Mouse (Mus musculus): ENCODE data around the gene Ppp1r35.

Gene Ppp1r35

DNA sequence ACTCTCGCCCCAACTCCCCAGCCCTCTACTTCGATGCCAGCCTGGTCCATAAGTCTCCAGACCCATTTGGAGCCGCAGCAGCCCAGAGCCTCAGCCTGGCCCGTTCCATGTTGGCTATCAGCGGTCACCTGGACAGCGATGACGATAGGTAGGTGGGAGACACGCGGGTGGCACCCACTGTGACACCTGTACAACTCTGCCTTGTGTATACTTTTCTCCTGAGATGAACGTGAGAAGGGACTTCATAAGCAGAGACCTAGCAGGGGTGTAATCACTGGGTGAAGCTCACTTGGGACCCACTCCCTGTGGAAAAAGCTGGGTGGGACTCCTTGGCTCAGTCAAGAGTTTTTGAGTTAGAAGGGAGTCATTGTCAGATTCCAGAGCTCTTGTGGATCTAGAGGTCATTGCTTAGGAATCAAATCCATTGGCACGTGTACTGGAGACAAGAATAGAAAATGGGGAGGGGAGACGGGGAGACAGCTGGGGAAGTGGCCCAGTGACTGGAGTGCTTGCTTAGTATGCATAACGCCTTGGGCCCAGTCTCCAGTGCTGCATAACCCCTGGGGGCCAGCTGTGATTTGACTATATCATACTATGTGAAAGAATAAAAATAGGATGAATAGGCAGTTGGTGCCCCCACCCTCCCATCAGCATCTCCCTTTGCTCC lies 27.3 kb upstream of the Ppp1r35 start:
- DNase-seq (ENCODE audit: low spot score in 2 of 2), result no peak

DNA sequence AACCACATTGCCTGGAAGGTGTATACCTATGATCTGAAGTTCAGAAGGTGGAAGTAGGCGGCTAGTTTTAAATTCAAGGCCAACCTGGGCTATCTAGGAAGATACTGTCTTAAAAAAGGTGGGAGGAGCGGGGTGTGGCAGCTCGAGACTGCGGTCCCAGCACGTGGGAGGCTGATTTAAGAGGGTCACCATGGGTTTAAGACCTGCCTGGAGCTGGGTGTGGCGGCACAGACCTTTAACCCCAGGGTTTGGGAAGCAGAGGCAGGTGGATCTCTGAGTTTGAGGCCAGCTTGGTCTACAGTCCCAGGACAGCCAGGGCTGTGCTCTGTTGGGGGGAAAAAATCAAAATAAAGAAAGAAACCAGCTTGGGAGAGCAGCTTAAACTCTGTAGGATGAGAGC lies 26.7 kb upstream of the Ppp1r35 start:
- DNase-seq (ENCODE audit: low spot score in 2 of 2), result no peak

DNA sequence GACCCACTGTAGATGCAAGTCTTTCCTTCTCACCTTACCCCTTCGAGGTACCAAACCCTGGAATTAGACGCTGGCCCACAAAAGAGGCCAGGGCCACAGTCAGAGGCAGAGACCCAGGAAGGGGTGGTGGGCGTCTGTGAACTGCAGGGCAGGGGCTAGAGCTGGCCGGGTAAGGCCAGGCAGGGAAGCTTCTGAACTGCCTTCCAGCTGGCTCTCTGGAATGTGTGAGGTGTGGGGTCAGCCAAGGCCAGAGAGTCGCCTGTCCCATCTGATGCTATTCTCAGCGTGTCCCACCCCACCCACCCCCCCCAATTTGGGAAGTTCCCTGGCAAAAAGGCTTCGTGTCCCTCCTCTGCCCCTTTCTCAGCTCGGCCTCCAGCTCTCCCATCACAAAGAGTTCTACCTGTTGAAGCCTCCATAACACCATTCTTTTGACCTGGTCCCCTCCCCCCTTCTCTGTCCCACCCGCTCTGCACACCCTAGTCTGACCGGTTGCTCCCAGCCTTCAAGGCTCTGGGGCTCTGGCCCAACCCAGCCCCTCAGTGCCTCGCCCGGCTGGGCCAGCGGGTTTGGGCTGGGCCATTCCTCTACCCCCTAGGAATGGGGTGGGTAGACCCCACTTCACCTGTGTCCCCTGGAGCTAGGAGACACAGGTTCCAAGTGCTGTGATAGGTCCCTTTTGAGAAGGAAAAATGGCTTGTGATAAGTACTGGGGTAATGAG lies 25.4 kb upstream of the Ppp1r35 start:
- no peak for DNase-seq (ENCODE audit: low spot score in 2 of 2)

DNA sequence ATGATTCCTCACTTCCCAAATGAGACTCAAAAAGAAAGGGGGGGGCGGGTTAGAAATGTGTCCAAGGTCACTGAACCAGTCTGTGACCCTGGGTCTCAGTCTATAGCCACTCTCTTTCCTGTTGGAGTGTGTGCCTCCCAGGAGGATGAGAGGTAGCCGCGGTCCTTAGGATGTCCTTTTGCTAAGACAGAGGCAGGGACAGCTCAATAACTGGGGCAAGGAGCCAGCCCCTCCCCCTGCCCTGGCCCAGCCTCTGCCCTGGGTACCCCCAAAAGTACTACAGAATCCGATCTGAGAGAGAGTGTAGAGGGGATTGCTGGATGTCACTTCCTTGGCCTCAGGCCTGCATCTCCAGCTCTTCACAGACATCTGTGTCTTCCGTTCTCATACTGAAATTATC lies 23.2 kb upstream of the Ppp1r35 start:
- no peak for DNase-seq (ENCODE audit: low spot score in 2 of 2)

DNA sequence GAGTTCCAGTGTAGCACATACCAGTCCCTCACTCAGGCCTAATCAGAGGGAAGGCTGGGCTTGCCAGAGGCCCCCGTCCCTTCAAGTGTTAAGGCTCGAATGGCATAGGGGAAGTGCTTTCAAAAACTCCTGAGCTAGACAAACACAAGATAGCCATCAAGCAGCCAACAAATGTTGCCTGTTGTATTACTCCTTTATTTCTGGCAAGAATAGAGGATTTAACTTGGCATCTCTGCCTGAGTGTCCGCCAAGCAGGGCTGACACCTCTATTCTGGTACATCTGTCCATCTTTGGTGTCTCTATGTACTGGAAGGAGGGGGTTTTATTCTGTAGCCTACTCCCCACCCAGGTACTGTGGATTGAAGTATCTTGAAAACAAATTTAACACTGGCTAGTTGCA lies 22.5 kb upstream of the Ppp1r35 start:
- no peak for DNase-seq (ENCODE audit: low spot score in 2 of 2)

DNA sequence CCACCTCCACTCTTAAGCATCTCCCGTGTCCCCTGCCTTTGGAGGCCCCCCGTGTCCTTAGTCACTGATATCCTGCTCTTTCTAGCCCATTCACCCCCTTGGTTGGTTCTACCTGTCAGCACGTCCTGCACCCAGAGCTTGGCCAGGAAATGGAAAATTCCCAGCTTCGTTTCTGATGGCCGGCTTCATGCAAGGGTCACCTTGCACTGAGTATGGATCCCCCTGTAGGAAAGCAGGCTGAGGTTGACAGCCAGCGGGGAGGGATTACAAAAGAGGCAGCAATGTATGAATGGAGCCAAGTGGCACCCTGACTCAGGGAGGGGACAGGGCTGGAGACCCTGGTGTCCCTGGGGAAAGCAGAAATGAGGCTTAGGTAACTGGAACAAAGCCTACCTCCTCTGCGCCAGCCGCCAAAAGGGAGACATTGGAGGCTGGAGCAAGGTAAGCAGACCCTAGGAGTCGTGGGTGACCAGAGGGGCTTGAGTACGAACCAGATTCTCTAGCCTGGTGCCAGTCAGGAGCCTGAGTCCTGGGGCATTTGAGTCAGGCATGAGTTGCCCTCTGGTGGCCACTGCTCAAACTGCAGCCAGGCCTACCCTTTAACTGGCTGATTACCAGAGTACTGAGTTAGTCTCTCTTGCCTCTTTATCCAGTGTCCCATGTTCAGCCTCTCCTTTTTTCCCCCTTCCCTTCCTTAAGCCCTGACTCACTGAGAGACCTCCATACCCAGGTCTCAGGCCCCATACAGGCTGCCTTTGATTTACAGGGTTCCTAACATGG lies 21.6 kb upstream of the Ppp1r35 start:
- peak; percentile 90 to 92 for DNase-seq (ENCODE audit: low spot score in 2 of 2)

DNA sequence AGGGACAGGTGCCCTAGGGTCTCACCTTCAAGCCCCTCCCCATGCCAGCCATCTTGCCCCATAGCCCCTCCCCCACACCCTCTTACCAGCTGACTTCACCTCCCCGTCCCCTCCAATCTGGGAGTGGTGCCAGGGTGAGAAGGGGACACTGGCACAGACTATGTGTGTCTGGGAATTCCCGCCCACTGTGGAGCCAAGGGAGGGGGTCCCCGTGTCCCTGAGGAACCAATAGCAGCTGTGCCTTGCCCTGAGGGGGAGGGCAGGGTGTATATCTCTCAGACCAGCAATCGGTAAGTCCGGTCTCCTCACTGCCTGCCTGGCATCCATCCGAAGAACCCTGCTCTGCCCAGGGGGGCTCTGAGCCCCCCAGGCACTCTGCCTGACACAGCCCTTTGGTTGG lies 20.8 kb upstream of the Ppp1r35 start:
- peak; percentile 94 for DNase-seq (ENCODE audit: low spot score in 2 of 2)

DNA sequence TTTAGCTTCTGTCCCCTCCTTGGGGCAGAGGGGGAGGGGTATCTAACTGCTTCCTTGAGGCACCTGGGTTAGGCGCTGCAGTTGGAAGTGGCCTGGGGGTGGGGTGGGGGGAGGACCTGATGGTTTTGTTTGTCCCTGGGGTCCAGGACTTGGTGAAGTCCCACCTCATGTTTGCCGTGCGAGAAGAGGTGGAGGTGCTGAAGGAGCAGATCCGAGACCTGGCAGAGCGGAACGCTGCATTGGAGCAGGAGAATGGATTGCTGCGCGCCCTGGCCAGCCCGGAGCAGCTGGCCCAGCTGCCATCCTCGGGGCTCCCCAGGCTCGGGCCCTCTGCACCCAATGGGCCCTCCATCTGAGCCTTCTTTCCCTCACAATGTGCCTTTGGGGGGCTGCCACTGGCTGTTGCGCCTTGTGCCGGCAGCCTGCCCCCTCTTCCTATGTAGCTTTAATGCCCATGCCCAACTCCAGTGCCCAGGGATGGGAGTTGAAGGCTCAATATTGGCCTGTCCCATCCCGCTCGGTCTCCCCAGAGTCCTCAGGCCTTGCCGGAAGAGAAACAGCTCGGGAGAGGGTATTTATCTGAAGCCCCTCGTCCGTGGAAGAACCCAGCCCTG lies 19.6 kb upstream of the Ppp1r35 start:
- DNase-seq (ENCODE audit: low spot score in 2 of 2), result no peak

DNA sequence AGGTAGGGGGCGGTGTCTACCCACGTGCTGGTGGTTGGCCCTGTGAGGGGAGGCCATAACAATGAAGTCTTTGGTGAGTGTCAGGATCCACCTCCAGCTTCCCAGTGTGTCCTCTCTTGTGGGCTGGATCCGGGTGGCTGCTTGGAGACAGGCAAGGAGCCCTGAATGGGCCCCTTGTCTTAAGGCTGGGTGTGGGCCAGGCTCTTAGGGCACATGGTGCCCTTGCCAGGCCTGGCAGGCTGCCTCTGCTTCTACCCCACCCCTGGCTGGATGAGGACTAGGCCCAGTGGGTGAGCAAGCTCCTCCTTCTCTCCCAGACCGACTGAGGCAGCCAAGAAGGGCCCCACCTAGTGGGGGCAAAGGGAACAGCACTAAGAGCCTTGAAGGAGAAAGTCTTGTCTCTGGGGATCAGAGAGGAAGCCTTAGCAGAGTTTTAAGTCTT lies 18.7 kb upstream of the Ppp1r35 start:
- peak; percentile 94 for DNase-seq (ENCODE audit: low spot score in 2 of 2)

DNA sequence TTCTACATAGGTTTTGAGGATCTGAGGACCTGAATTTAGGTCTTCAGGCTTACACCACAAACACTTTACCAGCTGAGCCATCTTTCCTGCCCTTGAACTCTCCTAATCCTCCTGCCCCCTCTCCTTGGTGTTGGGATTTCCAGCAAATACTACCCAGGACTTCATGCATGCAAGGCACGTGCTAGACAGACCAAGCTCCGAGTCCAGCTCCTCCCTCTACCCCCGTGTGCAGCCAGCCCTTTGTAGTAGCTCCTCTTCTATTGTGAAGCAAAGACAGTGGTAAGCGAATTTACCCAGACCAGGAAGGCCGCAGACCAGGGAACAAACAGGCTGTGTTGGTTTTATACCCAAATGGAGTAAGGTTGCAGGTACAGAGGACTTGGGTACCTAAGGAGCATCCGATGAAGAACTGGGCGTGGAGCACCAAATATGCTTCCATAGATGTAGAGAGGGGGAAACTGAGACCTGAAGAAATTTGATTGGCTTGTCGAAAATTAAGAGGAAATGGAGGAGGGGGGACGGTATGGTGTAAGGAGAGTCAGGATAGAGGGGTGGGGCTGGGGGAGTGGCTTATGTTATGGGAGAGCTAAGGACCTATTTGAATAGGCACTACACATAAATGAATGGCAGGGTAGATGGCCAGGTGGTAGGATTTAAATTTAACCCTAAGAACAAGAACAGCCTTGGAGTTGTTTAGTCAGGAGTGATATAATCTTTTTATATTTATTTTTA lies 13.9 kb upstream of the Ppp1r35 start:
- no peak for DNase-seq (ENCODE audit: low spot score in 2 of 2)

DNA sequence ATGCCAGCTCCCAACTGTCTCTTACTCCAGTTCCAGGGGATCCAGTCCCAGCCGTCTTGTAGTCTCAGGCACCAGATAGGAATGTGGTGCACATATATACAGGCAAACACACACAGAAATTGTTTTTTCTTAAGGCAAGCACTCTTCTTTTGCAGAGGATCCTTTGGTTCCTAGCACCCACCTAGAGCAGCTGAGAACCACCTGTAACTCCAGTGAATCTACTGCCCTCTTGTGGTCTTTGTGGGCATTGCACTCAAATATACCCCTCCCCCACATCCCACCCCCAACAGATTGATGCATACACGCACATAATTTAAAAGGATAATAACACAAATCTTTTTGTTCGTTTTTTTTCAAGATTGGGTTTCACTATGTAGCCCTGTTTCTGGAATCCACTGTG lies 12.4 kb upstream of the Ppp1r35 start:
- no peak for DNase-seq (ENCODE audit: low spot score in 2 of 2)

DNA sequence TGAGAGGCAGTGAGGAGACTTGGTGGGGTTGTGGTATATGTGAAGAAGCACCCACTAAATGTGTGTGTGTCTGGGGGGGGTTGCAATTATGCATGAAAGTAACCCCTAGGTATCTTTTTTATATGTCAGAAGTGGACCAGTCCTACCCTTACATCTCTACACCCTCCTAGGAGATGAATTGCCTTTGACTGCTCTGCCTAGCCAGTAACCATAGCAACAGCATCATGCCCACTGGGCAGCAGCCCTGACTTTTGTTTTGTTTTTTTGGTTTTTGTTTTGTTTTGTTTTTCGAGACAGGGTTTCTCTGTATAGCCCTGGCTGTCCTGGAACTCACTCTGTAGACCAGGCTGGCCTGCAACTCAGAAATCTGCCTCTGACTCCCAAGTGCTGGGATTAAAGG lies 10.2 kb upstream of the Ppp1r35 start:
- DNase-seq (ENCODE audit: low spot score in 2 of 2), result no peak

DNA sequence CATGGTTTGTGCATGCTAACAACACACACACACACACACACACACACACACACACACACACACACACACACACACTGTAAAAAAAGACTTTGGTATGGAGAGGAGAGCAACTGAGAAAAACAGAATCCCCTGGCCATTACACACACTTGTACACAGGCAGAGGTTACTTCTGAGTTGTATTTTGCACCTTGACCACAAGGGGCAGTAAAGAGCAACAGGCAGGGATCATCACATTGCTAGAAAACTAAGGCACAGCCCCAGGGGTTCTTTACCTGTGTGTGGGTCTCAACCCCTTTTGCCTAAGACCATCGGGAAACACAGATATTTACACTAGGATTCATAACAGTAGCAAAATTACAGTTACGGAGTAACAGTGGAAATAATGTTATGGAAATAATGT lies 7.9 kb upstream of the Ppp1r35 start:
- no peak for DNase-seq (ENCODE audit: low spot score in 2 of 2)

DNA sequence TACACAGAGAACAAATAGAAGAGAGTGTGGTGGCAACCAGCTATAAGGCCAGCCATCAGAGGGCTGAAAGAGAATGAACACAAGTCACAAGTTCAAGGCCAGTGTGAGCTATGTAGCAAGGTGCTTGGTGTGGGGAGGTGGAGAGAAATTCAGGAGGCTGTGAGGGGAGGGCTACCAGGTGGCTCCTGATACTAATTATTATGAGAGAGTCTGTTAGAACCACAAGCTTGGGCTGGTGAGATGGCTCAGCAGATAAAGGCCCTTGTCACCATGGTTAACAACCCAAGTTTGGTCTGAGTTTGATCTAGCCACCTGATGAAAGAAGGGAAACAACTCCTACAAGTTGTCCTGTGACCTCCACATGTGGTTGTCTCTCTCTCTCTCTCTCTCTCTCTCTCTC lies 5.9 kb upstream of the Ppp1r35 start:
- no peak for DNase-seq (ENCODE audit: low spot score in 2 of 2)

DNA sequence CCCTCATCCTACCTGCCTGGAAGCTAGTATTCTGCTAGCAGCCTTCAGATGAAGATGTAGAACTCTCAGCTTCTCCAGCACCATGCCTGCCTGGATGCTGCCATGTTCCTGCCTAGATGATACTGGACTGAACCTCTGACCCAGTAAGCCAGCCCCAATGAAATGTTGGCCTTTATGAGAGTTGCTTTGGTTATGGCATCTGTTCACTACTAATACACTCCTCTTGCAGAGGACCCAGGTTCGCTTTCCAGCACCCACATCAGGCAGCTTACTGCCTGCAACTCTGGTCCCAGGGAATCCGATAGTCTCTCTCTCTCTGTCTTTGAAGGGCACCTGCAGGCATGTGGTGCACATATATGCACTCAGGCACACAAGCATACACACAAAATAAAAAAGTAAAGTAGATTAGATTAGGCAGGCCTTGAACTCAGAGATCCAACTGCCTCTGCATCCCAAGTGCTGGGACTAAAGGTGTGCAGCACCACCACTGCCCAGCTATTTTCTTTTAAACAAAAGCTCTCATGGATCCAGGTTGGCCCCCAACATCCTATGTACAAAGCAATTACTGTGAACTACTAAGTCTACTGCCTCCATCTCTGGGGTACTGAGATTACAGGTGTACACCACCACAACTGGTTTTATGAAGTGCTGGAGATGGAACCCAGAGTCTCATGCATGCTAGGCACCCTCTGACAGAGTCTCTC lies 2.9 kb upstream of the Ppp1r35 start:
- no peak for DNase-seq (ENCODE audit: low spot score in 2 of 2)

DNA sequence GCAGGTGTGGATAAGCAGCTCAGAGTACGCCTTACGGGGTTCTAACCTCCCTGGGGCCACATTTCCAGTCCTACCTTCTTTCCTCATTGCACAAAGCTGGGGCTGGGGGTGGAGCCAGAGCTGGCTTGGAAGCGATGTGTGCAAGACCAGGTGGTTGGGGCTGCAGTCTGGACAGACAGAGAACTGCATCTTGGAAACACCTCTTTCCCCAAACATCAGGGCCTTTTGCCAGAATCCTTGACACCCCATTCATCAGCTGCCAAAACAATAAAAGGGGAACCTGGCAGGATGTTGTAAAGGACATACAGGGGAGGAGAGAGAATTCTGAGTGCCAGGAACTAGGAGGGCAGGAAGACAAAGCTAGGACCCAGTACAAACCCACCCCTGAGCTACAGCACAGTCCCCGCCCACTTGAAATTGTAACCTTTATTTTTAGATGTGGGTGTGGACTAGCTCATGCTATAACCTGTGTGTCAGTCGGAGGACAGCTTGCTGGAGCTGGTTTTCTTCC lies 2.2 kb upstream of the Ppp1r35 start:
- DNase-seq (ENCODE audit: low spot score in 2 of 2), result no peak

DNA sequence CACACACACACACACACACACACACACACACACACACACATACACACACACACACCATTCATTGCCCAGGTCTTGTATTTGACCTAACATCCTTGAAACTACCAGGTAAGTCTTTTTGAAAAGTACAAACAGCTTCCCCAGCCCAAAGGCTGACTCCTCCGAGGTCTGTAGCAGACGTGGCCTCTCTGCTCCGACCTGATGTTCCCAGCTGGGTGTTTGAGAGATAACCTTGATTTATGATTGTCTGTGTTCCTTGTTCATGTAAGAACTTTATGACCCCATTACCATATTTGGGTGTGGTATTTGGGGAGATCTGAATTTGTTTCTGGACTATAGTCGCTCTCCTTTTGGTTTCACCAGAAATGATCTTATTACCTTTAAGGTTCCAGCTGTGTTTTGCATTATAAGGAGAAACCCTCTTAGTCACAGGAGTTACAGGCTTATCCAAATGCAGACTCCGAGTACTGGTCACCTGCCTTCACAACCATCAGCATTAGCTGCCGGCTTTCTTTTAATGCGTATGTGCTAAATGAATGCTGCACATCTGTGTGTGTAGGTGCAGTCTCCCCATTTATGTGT lies 1.3 kb upstream of the Ppp1r35 start:
- DNase-seq (ENCODE audit: low spot score in 2 of 2), result no peak

DNA sequence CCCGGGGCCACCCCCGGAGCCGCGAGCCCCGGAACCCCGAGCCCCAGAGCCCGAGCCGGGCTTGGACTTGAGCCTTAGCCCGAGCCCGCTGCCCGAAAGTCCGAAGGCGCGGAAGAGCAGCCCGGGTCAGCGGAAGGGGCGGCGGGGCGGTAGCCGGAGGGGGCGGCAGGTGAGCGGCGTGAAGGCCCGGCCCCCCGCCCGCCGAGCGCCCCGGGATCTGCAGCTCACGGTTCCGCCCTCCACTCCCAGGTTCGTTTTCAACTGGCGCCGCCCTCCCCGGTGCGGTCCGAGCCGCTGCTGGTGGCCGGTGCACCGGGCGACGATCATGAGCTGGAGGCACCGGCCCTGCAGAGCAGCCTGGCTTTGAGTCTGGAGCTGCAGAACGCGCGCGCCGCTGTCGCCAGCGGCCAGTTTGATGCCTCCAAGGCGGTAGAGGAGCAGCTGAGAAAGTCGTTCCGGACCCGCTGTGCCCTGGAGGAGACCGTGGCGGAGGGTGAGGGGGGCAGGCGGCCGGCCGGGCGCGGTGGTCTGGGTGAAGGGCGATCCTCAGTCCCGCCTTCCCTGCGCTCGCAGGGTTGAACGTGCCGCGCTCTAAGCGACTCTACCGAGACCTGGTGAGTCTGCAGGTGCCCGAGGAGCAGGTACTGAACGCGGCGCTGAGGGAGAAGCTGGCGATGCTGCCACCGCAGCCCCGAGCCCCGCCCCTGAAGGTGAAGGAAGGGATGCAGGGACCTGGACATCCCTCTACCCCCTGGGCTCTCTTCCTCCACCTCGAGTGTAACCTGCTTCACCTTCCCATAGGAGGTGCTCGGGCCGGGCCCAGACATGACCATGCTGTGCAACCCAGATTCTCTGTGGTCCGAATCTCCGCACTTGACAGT lies 644 bp downstream of the Ppp1r35 start:
- DNase-seq (ENCODE audit: low spot score in 2 of 2), result peak; percentile 48 to 59

DNA sequence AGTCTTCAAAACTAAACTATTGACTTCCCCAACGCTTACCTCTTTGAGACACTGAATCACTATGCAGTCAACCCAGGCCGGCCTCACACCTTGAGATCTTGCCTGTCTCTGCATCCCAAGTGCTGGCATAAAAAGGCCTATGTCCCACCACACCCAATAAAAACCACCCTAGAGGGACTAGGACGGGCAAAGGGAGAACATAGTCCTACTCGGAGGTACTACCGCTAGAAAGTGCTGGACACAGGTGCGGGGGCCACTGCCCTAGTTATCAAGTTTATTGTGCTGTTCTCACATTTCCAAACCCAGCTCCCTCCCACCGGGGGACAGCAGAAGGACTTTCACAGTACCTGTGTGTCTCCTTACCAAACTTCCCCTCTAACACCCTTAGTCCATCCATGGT lies 3.0 kb downstream of the Ppp1r35 start:
- DNase-seq (ENCODE audit: low spot score in 2 of 2), result no peak
